Mouse (Mus musculus) macrophage (primary cell): ENCODE measurements around the gene Ptchd4. TPM values are rescaled to one million over a fixed set of nuclear protein-coding genes. Genes with fewer than 3 reads are reported as not detected.

Experiments
- H3K27ac ChIP-seq: fragments of 350-480 bp; formaldehyde crosslinking; 2 replicates; pipeline ENCODE4 v1.9.0; 2021
- H3K36me3 ChIP-seq: fragments of 350-480 bp; formaldehyde crosslinking; 2 replicates; pipeline ENCODE4 v1.9.0; 2021; ENCODE audit errors: inconsistent target
- H3K4me3 ChIP-seq: fragments of 350-480 bp; formaldehyde crosslinking; 2 replicates; pipeline ENCODE4 v1.9.0; 2021; ENCODE audit errors: inconsistent target
- H3K79me2 ChIP-seq: fragments of 350-480 bp; formaldehyde crosslinking; 2 replicates; pipeline ENCODE4 v1.9.0; 2021; ENCODE audit errors: inconsistent target
- WGBS: methylation state at CpG from one replicate; pipeline ENCODE4 v1.1.7; 2026; ENCODE audit warnings: inconsistent platforms; ENCODE audit not compliant: missing documents; 5-methylcytosine and 5-hydroxymethylcytosine counted together
- polyA plus RNA-seq: library from polyadenylated mRNA; stranded (reverse); fragments of 250-400 nt; gene quantifications from 3 replicates; pipeline ENCODE4 v1.2.4, GENCODE M21; 2018; ENCODE audit warnings: inconsistent platforms

Gene Ptchd4
- polyA plus RNA-seq, 1 experiment from 2014 or later, result not detected

GRCm38 (mm10) chr17:42358481-42358880, 42.7 kb downstream of the Ptchd4 start:
- Histone ChIP-seq H3K27ac (no peak overlapping the region), H3K36me3 (no peaks in the 10 kb centered on the region), H3K79me2 (no peaks in the 10 kb centered on the region), H3K4me3 (no peak overlapping the region)
- 63% methylated on average over 1 of the region's 1 CpGs for WGBS

GRCm38 (mm10) chr17:42363085-42363710, 47.5 kb downstream of the Ptchd4 start:
- H3K4me3 ChIP-seq, result no peak overlapping the region
- 92% methylated on average over 6 of the region's 6 CpGs for WGBS
- no peaks in the 10 kb centered on the region for H3K79me2 ChIP-seq
- H3K27ac ChIP-seq, result no peak overlapping the region
- H3K36me3 ChIP-seq, result no peaks in the 10 kb centered on the region

GRCm38 (mm10) chr17:42364716-42365115, 49.0 kb downstream of the Ptchd4 start:
- Histone ChIP-seq H3K79me2 (no peaks in the 10 kb centered on the region), H3K4me3 (no peak overlapping the region), H3K36me3 (no peaks in the 10 kb centered on the region), H3K27ac (no peak overlapping the region)
- 73% methylated on average over 1 of the region's 1 CpGs for WGBS

GRCm38 (mm10) chr17:42374881-42375280, 59.1 kb downstream of the Ptchd4 start:
- WGBS, result 86% methylated on average over 4 of the region's 4 CpGs
- H3K79me2 ChIP-seq, result no peaks in the 10 kb centered on the region

GRCm38 (mm10) chr17:42393086-42393485, 77.3 kb downstream of the Ptchd4 start:
- Histone ChIP-seq H3K27ac (no peak overlapping the region), H3K4me3 (no peak overlapping the region), H3K79me2 (no peaks in the 10 kb centered on the region), H3K36me3 (no peaks in the 10 kb centered on the region)

More at GRCm38 (mm10) chr17:42374881-42375280, 59.1 kb downstream of the Ptchd4 start:
- Histone ChIP-seq H3K36me3 (no peaks in the 10 kb centered on the region), H3K4me3 (no peak overlapping the region), H3K27ac (no peak overlapping the region)

- no peaks in the 10 kb centered on the region for H3K36me3 ChIP-seq
- H3K27ac ChIP-seq, result no peak overlapping the region
- H3K79me2 ChIP-seq, result no peaks in the 10 kb centered on the region
- no peak overlapping the region for H3K4me3 ChIP-seq
- 96% methylated on average over 3 of the region's 3 CpGs for WGBS
Observed at GRCm38 (mm10) chr17:42395299-42395698, 79.6 kb downstream of the Ptchd4 start.

- Histone ChIP-seq H3K27ac (no peak overlapping the region), H3K79me2 (no peaks in the 10 kb centered on the region), H3K36me3 (no peaks in the 10 kb centered on the region), H3K4me3 (no peak overlapping the region)
- WGBS, result 93% methylated on average over 1 of the region's 1 CpGs
Observed at GRCm38 (mm10) chr17:42418449-42418848, 102.7 kb downstream of the Ptchd4 start.

- 88% methylated on average over 1 of the region's 1 CpGs for whole genome bisulfite sequencing
- H3K27ac ChIP-seq, result no peak overlapping the region
- H3K4me3 ChIP-seq, result no peak overlapping the region
- H3K79me2 ChIP-seq, result no peaks in the 10 kb centered on the region
- H3K36me3 ChIP-seq, result no peaks in the 10 kb centered on the region
Observed at GRCm38 (mm10) chr17:42427961-42428360, 112.2 kb downstream of the Ptchd4 start.

GRCm38 (mm10) chr17:42430380-42430779, 114.6 kb downstream of the Ptchd4 start:
- Histone ChIP-seq H3K36me3 (no peaks in the 10 kb centered on the region), H3K27ac (no peak overlapping the region)
- WGBS, result 64% methylated on average over 2 of the region's 2 CpGs

GRCm38 (mm10) chr17:42452235-42452634, 136.5 kb downstream of the Ptchd4 start:
- H3K36me3 ChIP-seq, result no peaks in the 10 kb centered on the region
- H3K27ac ChIP-seq, result no peak overlapping the region
- WGBS, result 81% methylated on average over 2 of the region's 2 CpGs
- no peaks in the 10 kb centered on the region for H3K79me2 ChIP-seq
- no peak overlapping the region for H3K4me3 ChIP-seq

More at GRCm38 (mm10) chr17:42430380-42430779, 114.6 kb downstream of the Ptchd4 start:
- no peak overlapping the region for H3K4me3 ChIP-seq
- H3K79me2 ChIP-seq, result no peaks in the 10 kb centered on the region

- H3K27ac ChIP-seq, result no peak overlapping the region
- 88% methylated on average over 2 of the region's 2 CpGs for WGBS
Observed at GRCm38 (mm10) chr17:42456441-42456840, 140.7 kb downstream of the Ptchd4 start.

GRCm38 (mm10) chr17:42462726-42463125, 147.0 kb downstream of the Ptchd4 start:
- Histone ChIP-seq H3K79me2 (no peaks in the 10 kb centered on the region), H3K27ac (no peak overlapping the region), H3K4me3 (no peak overlapping the region), H3K36me3 (no peaks in the 10 kb centered on the region)

More at GRCm38 (mm10) chr17:42456441-42456840, 140.7 kb downstream of the Ptchd4 start:
- H3K36me3 ChIP-seq, result no peaks in the 10 kb centered on the region
- H3K4me3 ChIP-seq, result no peak overlapping the region
- H3K79me2 ChIP-seq, result no peaks in the 10 kb centered on the region

GRCm38 (mm10) chr17:42480173-42480991, 164.6 kb downstream of the Ptchd4 start:
- Histone ChIP-seq H3K27ac (no peak overlapping the region), H3K4me3 (no peak overlapping the region), H3K79me2 (no peaks in the 10 kb centered on the region), H3K36me3 (no peaks in the 10 kb centered on the region)
- 82% methylated on average over 5 of the region's 5 CpGs for WGBS

GRCm38 (mm10) chr17:42509356-42510262, 193.9 kb downstream of the Ptchd4 start:
- H3K4me3 ChIP-seq, result no peak overlapping the region
- WGBS, result 85% methylated on average over 9 of the region's 9 CpGs
- no peaks in the 10 kb centered on the region for H3K36me3 ChIP-seq
- H3K79me2 ChIP-seq, result no peaks in the 10 kb centered on the region
- no peak overlapping the region for H3K27ac ChIP-seq
